Mouse (Mus musculus): ENCODE data around the gene Zfp651. TPM values are rescaled to one million over a fixed set of nuclear protein-coding genes. Genes with fewer than 3 reads are reported as not detected.

The Zfp651 gene
- 1.9 and 2.6 TPM in 2 replicates for polyA plus RNA-seq (2016; fragmentation: Nextera tagmentation; extraction: Ambion mirVana)

DNA sequence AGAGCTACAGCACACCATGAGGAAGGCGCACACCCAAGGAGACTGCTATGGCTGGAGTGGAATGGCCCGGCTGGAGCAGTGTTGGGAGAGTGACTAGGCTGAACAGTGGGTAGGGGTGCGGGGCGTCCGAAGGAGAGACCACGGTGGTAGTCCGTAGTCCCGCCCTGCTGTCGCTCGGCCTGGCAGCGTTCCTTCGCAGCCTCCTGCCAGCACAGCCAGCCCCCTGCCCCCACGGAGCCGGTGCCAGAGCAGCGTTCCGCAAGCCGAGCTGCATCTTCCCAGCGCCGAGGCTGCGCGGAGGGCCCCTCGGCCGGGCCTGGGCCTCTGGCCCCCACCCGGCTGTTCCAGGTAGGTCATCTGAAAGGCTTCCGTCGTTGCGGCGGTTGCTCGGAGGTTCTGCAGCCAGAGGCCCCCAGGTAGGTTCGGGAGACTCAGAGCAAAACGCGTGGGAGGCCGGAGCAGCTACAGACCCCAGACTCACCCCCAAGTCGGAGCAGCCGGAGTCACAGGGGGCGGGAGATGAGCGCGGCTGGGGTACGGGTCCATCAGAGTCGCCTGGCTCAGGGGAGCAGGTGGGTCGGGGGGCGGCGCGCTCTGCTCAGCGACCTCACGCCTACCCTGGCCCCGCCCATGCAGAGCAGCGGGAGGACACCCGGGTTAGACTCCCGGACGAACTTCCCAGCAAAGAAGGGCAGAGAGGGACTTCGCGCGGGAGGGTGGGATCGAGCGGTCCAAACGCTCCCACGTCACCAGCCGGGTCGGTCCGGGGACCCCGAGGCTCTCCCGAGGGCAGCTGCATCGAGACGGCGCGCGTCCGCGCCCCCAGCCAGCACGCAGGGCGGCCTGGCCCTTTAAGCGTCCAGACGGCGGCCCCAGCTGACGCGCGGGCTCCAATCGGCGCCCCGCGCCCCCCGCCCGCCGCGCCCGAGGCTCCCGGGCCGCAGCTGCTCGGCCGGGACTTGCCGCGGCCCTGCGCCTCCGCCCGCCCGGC lies at the start of gene Zfp651:
Gene Zfp651 (plus strand): TSS at position 240 of the 991 bp plus-strand sequence.
- Histone ChIP-seq H3K4me2 (peak within 1 kb of the TSS; percentile 81), H3K9ac (peak within 1 kb of the TSS; percentile 64), H3K27me3 (replicated peaks) (peaks cover 52% of the 10 kb centered on the region), H3K4me3 (peak within 1 kb of the TSS; percentile 61), H3K9me3 (replicated peaks) (no peaks in the 10 kb centered on the region), H3K4me1 (peaks cover 30% of the 10 kb centered on the region), H3K27ac (peak within 1 kb of the TSS; percentile 67), H3K36me3 (peaks cover 39% of the 10 kb centered on the region)
- ATAC-seq, result peak; percentile 54
- under 1% methylated on average over 80 of the region's 97 CpGs for WGBS (ENCODE audit: insufficient replicate concordance)

DNA sequence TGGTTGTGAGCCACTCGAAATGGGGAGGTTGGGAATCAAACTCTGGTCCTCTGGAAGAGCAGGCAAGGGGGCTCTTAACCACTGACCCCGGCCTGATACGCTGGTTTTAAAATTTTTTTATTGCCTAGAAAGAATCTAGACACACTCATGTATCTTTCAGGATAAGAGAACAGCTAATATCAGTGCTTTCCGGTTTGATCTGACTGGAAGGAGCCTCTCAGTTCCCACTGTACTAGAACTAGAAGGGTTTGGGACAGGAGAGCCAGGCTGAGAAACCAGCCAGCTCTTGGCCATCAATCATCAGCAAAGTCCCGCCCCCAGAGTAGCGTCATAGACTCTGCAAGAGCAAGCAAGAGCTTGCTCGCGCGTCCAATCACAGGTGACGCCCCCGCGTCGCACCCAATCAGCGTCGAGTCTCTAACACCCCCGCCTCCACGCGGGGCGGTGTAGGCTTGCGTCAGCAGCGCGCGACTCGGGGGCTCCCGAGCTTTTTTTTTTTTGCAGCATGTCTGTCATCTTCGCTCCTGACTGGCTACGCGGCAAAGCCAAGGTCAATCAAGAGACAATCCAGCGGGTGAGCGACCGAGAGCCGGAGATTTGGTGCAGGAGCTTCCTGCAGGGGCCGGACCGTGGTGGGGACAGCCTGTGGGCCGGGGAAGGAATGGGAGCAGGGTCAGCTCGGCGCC lies 49.1 kb upstream of the Zfp651 start, which contains the start of gene Ss18l2:
Gene Ss18l2 (plus strand): TSS at position 432 of the 686 bp plus-strand sequence.
- H3K4me3 ChIP-seq, result peak within 1 kb of the TSS; percentile 93
- ATAC-seq, result peak; percentile 94
- peaks cover 24% of the 10 kb centered on the region for H3K36me3 ChIP-seq
- H3K27ac ChIP-seq, result peak within 1 kb of the TSS; percentile 94
- H3K27me3 ChIP-seq (replicated peaks), result no peaks in the 10 kb centered on the region
- no peaks in the 10 kb centered on the region for H3K9me3 ChIP-seq (replicated peaks)
- 4% methylated on average over 37 of the region's 37 CpGs for WGBS (ENCODE audit: insufficient replicate concordance)
- H3K4me1 ChIP-seq, result peaks cover 66% of the 10 kb centered on the region
- peak within 1 kb of the TSS; percentile 84 for H3K4me2 ChIP-seq
- H3K9ac ChIP-seq, result peak within 1 kb of the TSS; percentile 89

DNA sequence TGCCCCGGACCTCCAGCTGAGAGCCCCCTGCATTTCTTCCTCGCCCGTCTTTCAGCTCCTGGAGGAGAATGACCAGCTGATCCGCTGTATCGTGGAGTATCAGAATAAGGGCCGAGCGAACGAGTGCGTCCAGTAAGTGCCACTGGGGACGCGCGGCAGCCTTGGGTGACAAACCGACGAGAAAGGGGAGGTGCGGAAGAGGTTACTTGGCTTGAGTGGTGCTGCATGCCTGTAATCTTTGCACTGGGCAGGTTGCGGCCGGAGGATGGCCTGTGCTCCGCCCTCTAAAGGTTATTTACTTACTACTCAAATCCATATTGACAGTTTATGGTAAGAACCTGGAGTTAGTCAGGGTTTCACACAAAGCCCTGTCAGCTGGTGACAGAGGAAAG lies 48.5 kb upstream of the Zfp651 start:
- H3K4me1 ChIP-seq, result peaks cover 61% of the 10 kb centered on the region
- H3K9ac ChIP-seq, result peak overlapping the region; percentile 89
- WGBS (ENCODE audit: insufficient replicate concordance), result under 1% methylated on average over 18 of the region's 18 CpGs
- peaks cover 24% of the 10 kb centered on the region for H3K36me3 ChIP-seq
- H3K4me3 ChIP-seq, result peak overlapping the region; percentile 93
- peak overlapping the region; percentile 84 for H3K4me2 ChIP-seq
- H3K9me3 ChIP-seq (replicated peaks), result no peaks in the 10 kb centered on the region
- ATAC-seq, result peak; percentile 67
- H3K27ac ChIP-seq, result peak overlapping the region; percentile 94
- H3K27me3 ChIP-seq (replicated peaks), result no peaks in the 10 kb centered on the region

DNA sequence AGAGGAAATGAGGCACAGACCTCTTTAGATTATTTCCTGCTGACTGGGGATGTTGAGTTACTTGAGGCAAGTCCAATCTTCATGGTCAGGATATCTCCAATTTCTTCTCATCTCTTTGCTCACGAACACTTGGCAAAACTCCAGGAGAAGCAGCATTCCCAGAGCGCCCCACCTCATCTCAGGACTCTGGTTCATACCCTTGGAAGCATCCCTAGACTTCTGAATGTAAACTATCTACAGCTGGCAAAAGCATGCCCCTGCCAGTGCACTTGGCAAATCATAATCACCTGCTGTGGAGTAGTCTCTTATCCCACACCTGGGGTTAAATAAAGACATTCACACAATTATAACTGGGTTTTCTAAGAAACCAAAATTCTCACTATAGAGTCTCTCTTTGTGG lies 42.1 kb upstream of the Zfp651 start:
- 72% methylated on average over 2 of the region's 2 CpGs for WGBS (ENCODE audit: insufficient replicate concordance)

DNA sequence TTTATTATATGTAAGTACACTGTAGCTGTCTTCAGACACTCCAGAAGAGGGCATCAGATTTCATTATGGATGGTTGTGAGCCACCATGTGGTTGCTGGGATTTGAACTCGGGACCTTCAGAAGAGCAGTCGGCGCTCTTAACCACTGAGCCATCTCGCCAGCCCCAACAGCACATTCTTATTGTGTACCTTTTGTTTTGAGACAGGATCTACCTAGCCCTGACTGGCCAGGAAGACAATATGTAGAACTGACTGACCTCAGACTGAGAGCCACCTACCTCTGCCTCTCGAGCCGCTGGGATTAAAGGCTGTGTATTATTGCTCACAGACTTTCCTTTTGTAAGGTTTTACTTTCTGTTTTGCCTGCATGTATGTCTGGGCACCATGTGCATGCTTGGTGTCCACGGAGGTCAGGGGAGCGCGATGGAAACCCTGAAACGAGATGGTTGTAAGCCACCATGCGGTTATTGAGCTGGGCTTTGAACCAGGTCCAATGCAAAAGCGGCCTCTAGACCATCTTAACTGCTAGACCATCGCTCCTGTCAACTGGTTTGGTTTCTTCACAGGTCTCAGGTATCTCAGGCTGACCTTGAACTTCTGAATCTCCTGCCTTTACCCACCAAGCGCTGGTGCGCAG lies 40.9 kb upstream of the Zfp651 start:
- no peaks in the 10 kb centered on the region for H3K9me3 ChIP-seq (replicated peaks)
- peak overlapping the region; percentile 82 for H3K9ac ChIP-seq
- no peaks in the 10 kb centered on the region for H3K27me3 ChIP-seq (replicated peaks)
- 62% methylated on average over 15 of the region's 15 CpGs for WGBS (ENCODE audit: insufficient replicate concordance)
- ATAC-seq, result no peak
- H3K36me3 ChIP-seq, result peaks cover 13% of the 10 kb centered on the region
- H3K4me3 ChIP-seq, result peak overlapping the region; percentile 84
- H3K27ac ChIP-seq, result peak overlapping the region; percentile 98
- peaks cover 30% of the 10 kb centered on the region for H3K4me1 ChIP-seq
- H3K4me2 ChIP-seq, result peak overlapping the region; percentile 96

More for the DNA sequence above, 42.1 kb upstream of the Zfp651 start:
- Histone ChIP-seq H3K27ac (no peak overlapping the region), H3K36me3 (peaks cover 24% of the 10 kb centered on the region), H3K9ac (no peak overlapping the region), H3K9me3 (replicated peaks) (no peaks in the 10 kb centered on the region), H3K4me2 (no peak overlapping the region), H3K27me3 (replicated peaks) (no peaks in the 10 kb centered on the region), H3K4me1 (peaks cover 32% of the 10 kb centered on the region), H3K4me3 (no peak overlapping the region)
- ATAC-seq, result no peak

DNA sequence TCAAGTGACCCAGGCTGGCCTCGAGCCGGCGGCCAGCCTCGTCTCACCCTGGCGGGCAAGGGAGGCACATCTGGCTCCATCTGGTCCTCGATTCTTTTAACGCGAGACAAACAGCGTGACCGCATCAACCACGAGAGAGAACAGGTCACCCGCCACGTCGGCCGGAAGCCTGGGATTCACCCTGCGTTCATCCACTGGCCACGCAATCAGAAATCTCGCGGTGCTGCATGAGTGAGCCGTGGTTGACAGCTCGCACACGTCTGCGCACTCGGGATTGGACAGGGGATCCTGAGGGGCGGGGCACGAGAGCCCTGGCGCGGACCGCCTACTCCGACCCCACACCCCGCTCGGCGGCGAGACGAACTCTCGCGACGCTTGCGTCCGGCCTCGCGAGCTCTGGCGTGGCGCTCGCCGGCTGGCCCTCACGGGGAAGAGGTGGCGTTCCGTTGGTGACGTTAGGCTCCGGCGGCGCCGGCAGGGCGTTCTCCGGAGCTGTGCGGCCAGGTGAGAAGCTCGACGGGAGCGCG lies 40.3 kb upstream of the Zfp651 start, which contains the start of gene Nktr:
Gene Nktr (plus strand): TSS at position 378 of the 527 bp plus-strand sequence.
- Histone ChIP-seq H3K4me3 (peak within 1 kb of the TSS; percentile 84), H3K9me3 (replicated peaks) (no peaks in the 10 kb centered on the region), H3K27me3 (replicated peaks) (no peaks in the 10 kb centered on the region), H3K4me2 (peak within 1 kb of the TSS; percentile 96), H3K9ac (peak within 1 kb of the TSS; percentile 98), H3K4me1 (peaks cover 30% of the 10 kb centered on the region), H3K36me3 (peaks cover 8% of the 10 kb centered on the region), H3K27ac (peak within 1 kb of the TSS; percentile 98)
- peak; percentile 98 for ATAC-seq
- WGBS (ENCODE audit: insufficient replicate concordance), result under 1% methylated on average over 61 of the region's 61 CpGs

DNA sequence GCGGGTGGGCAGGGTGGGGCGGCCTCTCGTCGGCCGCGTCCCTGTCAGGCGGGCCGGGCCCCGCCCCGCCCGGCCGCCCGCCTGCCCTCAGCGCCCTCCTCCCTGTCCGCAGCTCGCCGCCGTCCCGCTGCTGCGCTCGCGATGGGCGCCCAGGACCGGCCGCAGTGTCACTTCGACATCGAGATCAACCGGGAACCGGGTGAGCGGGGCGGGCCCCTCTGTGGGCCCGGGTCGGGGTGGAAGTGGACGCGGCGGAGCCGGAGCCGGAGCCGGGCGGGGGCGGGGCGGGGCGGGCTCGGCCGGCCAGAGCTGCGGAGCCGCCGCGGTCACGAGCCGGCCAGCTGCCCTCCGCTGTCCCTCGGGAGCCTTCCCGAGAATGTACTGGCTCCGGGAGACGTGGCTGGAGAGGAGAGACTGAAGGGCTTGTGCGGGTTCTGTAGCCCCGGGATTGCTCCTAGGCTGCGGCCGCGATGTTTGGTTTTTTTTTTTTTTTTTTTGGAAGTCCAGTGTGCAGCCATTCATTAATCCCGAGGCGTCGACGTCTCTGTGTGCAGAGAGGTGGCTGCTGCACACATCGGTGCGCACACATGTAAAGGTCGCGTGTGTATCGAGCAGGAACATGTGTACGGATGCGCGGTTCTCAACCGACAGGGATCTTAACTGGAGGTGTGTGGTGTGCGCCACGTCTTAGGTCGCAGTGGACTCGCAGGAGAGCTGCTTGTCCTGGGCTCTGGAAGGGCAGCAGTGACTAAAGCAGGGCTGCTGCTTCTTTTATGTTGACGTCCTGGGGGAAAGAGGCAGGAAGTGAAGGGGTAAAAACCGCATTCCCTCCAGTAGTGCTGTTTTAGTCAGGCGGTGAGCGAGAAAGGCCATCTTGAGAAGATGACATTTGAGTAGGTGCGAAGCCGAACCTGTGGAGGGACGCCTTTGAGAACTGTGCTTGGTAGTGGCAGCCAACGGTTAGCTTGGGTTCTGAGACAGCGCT lies 39.5 kb upstream of the Zfp651 start:
- peaks cover 6% of the 10 kb centered on the region for H3K36me3 ChIP-seq
- H3K27ac ChIP-seq, result peak overlapping the region; percentile 98
- under 1% methylated on average over 73 of the region's 87 CpGs for WGBS (ENCODE audit: insufficient replicate concordance)
- peak overlapping the region; percentile 98 for H3K9ac ChIP-seq
- H3K4me2 ChIP-seq, result peak overlapping the region; percentile 96
- no peaks in the 10 kb centered on the region for H3K27me3 ChIP-seq (replicated peaks)
- peak; percentile 48 for ATAC-seq
- no peaks in the 10 kb centered on the region for H3K9me3 ChIP-seq (replicated peaks)
- H3K4me1 ChIP-seq, result peaks cover 30% of the 10 kb centered on the region
- H3K4me3 ChIP-seq, result peak overlapping the region; percentile 84

DNA sequence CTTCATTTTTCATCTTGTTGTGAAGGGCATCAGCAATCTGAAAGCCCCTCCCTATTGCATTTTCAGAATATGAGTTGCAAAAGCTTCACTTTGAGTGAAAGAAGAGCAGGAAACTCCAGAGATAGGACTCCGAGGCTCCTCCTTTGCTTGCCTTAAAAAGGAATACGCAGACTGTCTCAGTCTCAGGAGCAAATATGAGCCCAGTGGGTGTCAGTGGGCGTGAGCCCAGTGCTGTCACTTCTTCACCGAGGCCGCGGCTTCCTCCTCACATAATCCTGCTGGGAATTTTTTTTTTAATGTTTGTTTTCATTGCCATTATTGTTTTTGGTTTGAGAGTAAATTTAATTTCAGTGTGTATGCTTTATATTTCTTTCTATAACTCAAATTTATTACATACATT lies 18.6 kb upstream of the Zfp651 start:
- H3K9ac ChIP-seq, result no peak overlapping the region
- peaks cover 73% of the 10 kb centered on the region for H3K36me3 ChIP-seq
- H3K9me3 ChIP-seq (replicated peaks), result no peaks in the 10 kb centered on the region
- ATAC-seq, result no peak
- no peak overlapping the region for H3K4me2 ChIP-seq
- no peak overlapping the region for H3K27ac ChIP-seq
- 82% methylated on average over 6 of the region's 6 CpGs for WGBS (ENCODE audit: insufficient replicate concordance)
- H3K4me3 ChIP-seq, result no peak overlapping the region
- no peaks in the 10 kb centered on the region for H3K4me1 ChIP-seq
- H3K27me3 ChIP-seq (replicated peaks), result no peaks in the 10 kb centered on the region

DNA sequence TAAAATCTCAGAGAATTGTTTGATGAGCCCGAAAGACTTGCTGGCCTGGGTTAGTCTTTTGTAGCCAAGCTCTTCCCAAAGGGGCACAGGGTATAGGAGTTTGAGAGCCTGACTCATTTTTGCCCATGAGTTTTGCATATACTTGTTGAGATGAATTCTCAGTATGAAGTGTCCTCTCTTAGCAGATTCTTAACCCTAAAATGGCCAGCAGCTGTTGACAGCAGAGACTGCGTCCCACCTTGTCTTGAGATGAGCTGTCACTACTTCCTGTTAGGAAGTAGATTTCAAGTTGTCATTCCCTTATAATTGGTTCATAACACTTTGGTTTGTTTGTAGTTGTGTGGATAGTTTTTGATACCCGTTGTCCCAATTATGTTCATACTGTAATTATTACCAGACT lies 18.0 kb upstream of the Zfp651 start:
- Histone ChIP-seq H3K4me1 (no peaks in the 10 kb centered on the region), H3K9me3 (replicated peaks) (no peaks in the 10 kb centered on the region), H3K27me3 (replicated peaks) (no peaks in the 10 kb centered on the region), H3K4me3 (no peak overlapping the region), H3K27ac (no peak overlapping the region), H3K36me3 (peaks cover 73% of the 10 kb centered on the region), H3K4me2 (no peak overlapping the region), H3K9ac (no peak overlapping the region)
- 80% methylated on average over 3 of the region's 3 CpGs for WGBS (ENCODE audit: insufficient replicate concordance)
- no peak for ATAC-seq

DNA sequence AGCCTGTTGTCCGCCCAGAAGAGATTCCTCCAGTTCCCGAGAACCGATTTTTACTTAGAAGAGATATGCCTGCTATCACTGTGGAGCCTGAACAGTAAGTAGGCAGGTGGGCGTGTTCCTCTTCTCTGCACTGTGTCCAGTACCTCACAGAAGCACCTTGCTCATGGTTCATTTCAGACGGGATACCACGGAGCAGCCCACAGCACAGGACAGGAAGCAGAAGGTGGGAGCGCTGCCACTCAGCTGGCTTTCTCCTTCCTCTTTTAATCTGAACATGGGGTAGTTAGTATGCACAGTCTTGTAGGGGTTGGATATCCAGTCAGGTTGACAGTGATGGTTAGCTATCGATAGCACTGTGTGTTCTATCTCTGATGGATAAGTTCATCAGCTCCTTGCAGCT lies 15.1 kb upstream of the Zfp651 start:
- H3K27me3 ChIP-seq (replicated peaks), result no peaks in the 10 kb centered on the region
- 67% methylated on average over 8 of the region's 8 CpGs for WGBS (ENCODE audit: insufficient replicate concordance)
- no peak overlapping the region for H3K27ac ChIP-seq
- ATAC-seq, result no peak
- H3K4me3 ChIP-seq, result no peak overlapping the region
- H3K36me3 ChIP-seq, result peaks cover 90% of the 10 kb centered on the region
- no peaks in the 10 kb centered on the region for H3K4me1 ChIP-seq
- H3K4me2 ChIP-seq, result no peak overlapping the region
- H3K9me3 ChIP-seq (replicated peaks), result no peaks in the 10 kb centered on the region
- no peak overlapping the region for H3K9ac ChIP-seq

All from liver, embryonic 12.5 days (tissue).